Mouse (Mus musculus) CH12.LX (cell line): Measurements from ENCODE around the gene Tmem19.
A peak's percentile ranks its signal among the peaks of the same experiment; 100 is the strongest.

ENCODE experiments used
- CTCF ChIP-seq, 2 experiments: IDR thresholded peaks in 1 of 2; conservative IDR thresholded peaks in 1 of 2; 2 replicates each; pipeline ENCODE4 v1.5.1; 2011 to 2012; ENCODE audit warnings: low read depth in 2 of 2, low read length in 2 of 2, improper control_type of control experiment in 1 of 2, inconsistent platforms in 1 of 2, mild to moderate bottlenecking in 1 of 2, moderate library complexity in 1 of 2
- EP300 ChIP-seq: IDR thresholded peaks from 2 replicates; pipeline ENCODE4 v1.6.1; 2011; ENCODE audit warnings: low read length, improper control_type of control experiment
- MAFK ChIP-seq: IDR thresholded peaks from 2 replicates; pipeline ENCODE4 v1.6.1; 2011; ENCODE audit warnings: low read length, improper control_type of control experiment; ENCODE audit not compliant: insufficient replicate concordance
- MAZ ChIP-seq: IDR thresholded peaks from 2 replicates; pipeline ENCODE4 v1.6.1; 2012; ENCODE audit warnings: low read depth, mild to moderate bottlenecking, inconsistent platforms, low read length, improper control_type of control experiment, moderate library complexity
- MEF2A ChIP-seq: IDR thresholded peaks from 2 replicates; pipeline ENCODE4 v1.6.1; 2014; ENCODE audit warnings: low read depth, mild to moderate bottlenecking, inconsistent platforms, low read length, improper control_type of control experiment, borderline replicate concordance
- POLR2AphosphoS2 ChIP-seq: IDR thresholded peaks from 2 replicates; pipeline ENCODE4 v1.6.1; 2011; ENCODE audit warnings: low read depth, low read length, improper control_type of control experiment
- USF2 ChIP-seq: conservative IDR thresholded peaks from 2 replicates; pipeline ENCODE4 v1.6.1; 2011; ENCODE audit warnings: low read depth, low read length, improper control_type of control experiment
- ZC3H11A ChIP-seq: IDR thresholded peaks from 2 replicates; pipeline ENCODE4 v1.6.1; 2012; ENCODE audit warnings: low read depth, mild to moderate bottlenecking, inconsistent platforms, low read length, improper control_type of control experiment

GRCm38 (mm10) chr10:115391076-115391475 lies 28.8 kb upstream of the Tmem19 start:
- TF ChIP-seq MEF2A (no peak), POLR2AphosphoS2 (peak; percentile 52; the same call in 1 of the 2 replicates), EP300 (no peak), CTCF (conservative IDR thresholded peaks at IDR 0.05 in 1 of 2, IDR thresholded peaks at IDR 0.05 in 1 of 2; ENCODE audit: low read depth in 2 of 2, low read length in 2 of 2) (no peak), MAFK (no peak), ZC3H11A (no peak), USF2 (no peak), MAZ (no peak)
